In the genomic region with DNA sequence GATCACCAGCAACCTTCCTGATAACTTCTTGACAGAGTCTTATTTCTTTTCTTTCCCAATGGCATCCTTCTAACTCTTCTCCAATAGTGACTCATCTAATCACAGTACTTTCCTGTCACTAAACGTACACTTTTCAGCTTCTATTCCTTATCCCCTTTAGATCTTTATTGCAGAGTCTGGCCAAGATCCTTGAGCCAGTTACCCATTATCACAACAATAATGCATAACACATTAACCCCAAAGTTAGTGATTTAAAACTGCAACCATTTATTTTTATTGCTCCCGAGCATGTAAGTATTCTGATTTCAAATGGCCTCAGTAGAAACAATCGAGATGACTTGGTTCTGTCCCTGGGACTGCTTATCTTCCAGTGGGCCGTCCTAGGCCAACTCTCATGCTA, we compare ENCODE assay signal across 23 mouse cellular contexts.
"Had no signal": no experiment of that assay in that cellular context is flagged by ENCODE, and none has a peak within 500 bp of the region (broad histone marks: within the 10 kb centered on the region; RNA-seq: fewer than 3 reads in every experiment).

No protein-coding gene starts in this region.

- H3K4me2 ChIP-seq: heart, embryonic 11.5 days; heart, embryonic 13.5 days; heart, embryonic 15.5 days; hindbrain, embryonic 12.5 days; hindbrain, embryonic 14.5 days; limb, embryonic 13.5 days; limb, embryonic 15.5 days; liver, embryonic 12.5 days had no signal

- DNase-seq: forebrain, postnatal 0 days; gastrocnemius, postnatal 14 days; gastrocnemius, postnatal 36 days; heart, adult 2 months; heart, postnatal 14 days; heart, postnatal 36 days; kidney, adult 18-20 months; kidney, postnatal 25 days; layer of hippocampus, adult 9-11 months; layer of hippocampus, postnatal 36 days; left cerebral cortex, postnatal 4 days had no signal

- H3K27ac ChIP-seq: heart, adult 2 months; heart, embryonic 13.5 days; heart, embryonic 15.5 days; hindbrain, embryonic 12.5 days; hindbrain, embryonic 14.5 days; kidney, postnatal 0 days; limb, embryonic 13.5 days; limb, embryonic 15.5 days; liver, embryonic 12.5 days; liver, embryonic 14.5 days had no signal

- H3K4me1 ChIP-seq: liver, embryonic 12.5 days had no signal

- H3K36me3 ChIP-seq: heart, embryonic 13.5 days; heart, embryonic 15.5 days; hindbrain, embryonic 12.5 days; limb, embryonic 13.5 days; limb, embryonic 15.5 days; liver, embryonic 12.5 days had no signal

- H3K4me3 ChIP-seq: heart, adult 2 months; heart, embryonic 13.5 days; heart, embryonic 15.5 days; hindbrain, embryonic 12.5 days; limb, embryonic 13.5 days; limb, embryonic 15.5 days; liver, embryonic 12.5 days had no signal

- H3K27me3 ChIP-seq: heart, embryonic 13.5 days; heart, embryonic 15.5 days; hindbrain, embryonic 12.5 days; limb, embryonic 13.5 days; limb, embryonic 15.5 days; liver, embryonic 12.5 days had no signal

- H3K9ac ChIP-seq: forebrain, postnatal 0 days; heart, embryonic 13.5 days; heart, embryonic 15.5 days; hindbrain, embryonic 12.5 days; hindbrain, embryonic 14.5 days; limb, embryonic 13.5 days; limb, embryonic 15.5 days; liver, embryonic 12.5 days; liver, embryonic 14.5 days had no signal

- H3K9me3 ChIP-seq: heart, embryonic 13.5 days; heart, embryonic 15.5 days; hindbrain, embryonic 12.5 days; limb, embryonic 13.5 days; limb, embryonic 15.5 days; liver, embryonic 12.5 days had no signal

- ATAC-seq: forebrain, postnatal 0 days; hindbrain, embryonic 16.5 days; inflammation-experienced regulatory T-cells, adult 6 months; liver, embryonic 12.5 days had no signal
